Mouse (Mus musculus) ES-Bruce4 (cell line): ENCODE measurements at regions not wholly inside any gene's neighbourhood (a gene's known extent, or its start where the extent isn't known, plus 50 kb on each side); places are given as distances from the start of the nearest gene placed in this dataset.

Source experiments
- CTCF ChIP-seq: IDR thresholded peaks from one replicate; pipeline ENCODE4 v1.8.1; 2011; ENCODE audit warnings: low read depth, low read length
- EP300 ChIP-seq: IDR thresholded peaks from 2 replicates; pipeline ENCODE4 v1.6.1; 2011; ENCODE audit warnings: low read depth, low read length; ENCODE audit not compliant: insufficient read depth
- POLR2A ChIP-seq: IDR thresholded peaks from one replicate; pipeline ENCODE4 v1.8.1; 2011; ENCODE audit warnings: low read length; ENCODE audit not compliant: insufficient read depth

GRCm38 (mm10) chr12:106572956-106573355, 562.9 kb downstream of the Vrk1 start:
- TF ChIP-seq POLR2A (no peak), CTCF (no peak), EP300 (no peak)
